In genomic region chr10:14189050-14189449, GRCm38 (mm10) we compare ENCODE assay signal across 17 mouse cellular contexts.
"Had no signal": no experiment of that assay in that cellular context is flagged by ENCODE, and none has a peak within 500 bp of the region (broad histone marks: within the 10 kb centered on the region; RNA-seq: fewer than 3 reads in every experiment).

No protein-coding gene starts in this region.

- H3K9ac ChIP-seq: limb, embryonic 13.5 days; liver, embryonic 15.5 days; lung, embryonic 14.5 days; midbrain, embryonic 13.5 days; neural tube, embryonic 13.5 days had no signal

- H3K27ac ChIP-seq: kidney, postnatal 0 days; limb, embryonic 13.5 days; liver, embryonic 15.5 days; midbrain, embryonic 13.5 days; neural tube, embryonic 13.5 days had no signal

- H3K36me3 ChIP-seq: limb, embryonic 13.5 days; liver, embryonic 15.5 days; midbrain, embryonic 13.5 days; neural tube, embryonic 13.5 days had no signal

- ATAC-seq: midbrain, embryonic 13.5 days had no signal

- H3K9me3 ChIP-seq: limb, embryonic 13.5 days; liver, embryonic 15.5 days; midbrain, embryonic 13.5 days; neural tube, embryonic 13.5 days had no signal

- H3K4me1 ChIP-seq: limb, embryonic 13.5 days; liver, embryonic 15.5 days had no signal

- H3K27me3 ChIP-seq: liver, embryonic 15.5 days; midbrain, embryonic 13.5 days; neural tube, embryonic 13.5 days had no signal

- H3K4me3 ChIP-seq: limb, embryonic 13.5 days; liver, embryonic 15.5 days; midbrain, embryonic 13.5 days; myocyte; neural tube, embryonic 13.5 days had no signal

- DNase-seq: kidney, postnatal 4 days; left cerebral cortex, postnatal 4 days; lung, embryonic 14.5 days; lung, postnatal 10 days; lung, postnatal 4 days; retina, postnatal 1 day; right cerebral cortex, postnatal 4 days; spleen, adult 18-20 months; thymus, adult 18-20 months; thymus, postnatal 14 days had no signal

- H3K4me2 ChIP-seq: limb, embryonic 13.5 days; liver, embryonic 11.5 days; liver, embryonic 15.5 days; lung, embryonic 14.5 days; midbrain, embryonic 13.5 days; neural tube, embryonic 13.5 days had no signal
